Mouse (Mus musculus): ENCODE measurements around the gene Enpp3.
"Not testable (repeated sequence)": the region's sequence is repeated elsewhere in the genome, so short reads cannot be mapped to it uniquely, and the experiment has no call there.

Gene Enpp3

DNA sequence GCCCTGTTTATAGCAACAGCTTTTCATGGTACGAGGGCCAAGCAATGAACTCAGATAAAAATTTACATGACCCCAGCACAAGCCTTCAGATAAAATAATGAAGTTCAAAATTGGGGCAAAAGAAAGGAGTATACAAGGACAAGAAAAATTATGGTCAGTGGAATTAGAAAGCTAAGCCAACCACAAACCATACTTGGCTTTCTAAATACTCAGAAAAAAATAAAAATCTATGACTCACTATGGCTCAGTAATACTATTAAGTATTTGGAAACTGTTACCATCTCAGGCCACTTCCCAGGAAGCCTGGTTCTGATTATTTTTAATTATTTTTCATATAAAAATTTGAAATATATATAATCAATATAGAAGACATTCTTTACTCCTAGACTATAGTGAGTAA lies 19.8 kb downstream of the Enpp3 start:
- no peak for DNase-seq (ENCODE audit: low spot score in 2 of 2)

DNA sequence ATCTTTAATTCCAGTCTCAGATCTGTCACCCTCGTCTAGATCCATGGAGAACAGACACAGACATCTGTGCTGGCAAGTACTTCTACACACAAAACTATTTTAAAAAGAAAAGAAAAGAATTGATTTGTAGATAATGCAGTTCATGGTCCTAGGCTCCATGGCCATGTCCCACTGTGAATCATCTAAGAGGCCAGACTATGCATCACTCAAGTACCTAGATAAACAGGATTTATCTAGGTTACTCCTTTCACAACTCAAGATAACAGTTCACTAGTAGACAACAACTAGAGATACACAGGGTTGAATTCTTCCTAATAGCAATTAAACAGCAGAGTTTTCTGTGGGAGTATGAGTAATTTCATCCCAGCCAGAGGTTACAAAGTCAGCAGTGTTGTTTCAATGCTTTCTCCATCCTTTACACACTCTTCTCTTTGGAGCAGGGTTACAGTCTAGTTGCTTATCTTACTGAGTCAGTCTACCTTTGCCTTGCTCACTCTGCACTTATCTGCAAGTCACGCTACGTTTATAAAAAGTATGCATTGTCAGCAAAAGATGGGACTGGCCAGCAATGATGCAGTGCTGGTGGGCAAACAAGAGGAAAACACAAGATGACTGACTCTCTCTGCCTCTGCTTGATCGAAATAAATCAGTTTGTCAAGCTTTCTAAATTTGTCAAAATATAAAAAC lies 20.5 kb downstream of the Enpp3 start:
- DNase-seq (ENCODE audit: low spot score in 2 of 2): no peak

DNA sequence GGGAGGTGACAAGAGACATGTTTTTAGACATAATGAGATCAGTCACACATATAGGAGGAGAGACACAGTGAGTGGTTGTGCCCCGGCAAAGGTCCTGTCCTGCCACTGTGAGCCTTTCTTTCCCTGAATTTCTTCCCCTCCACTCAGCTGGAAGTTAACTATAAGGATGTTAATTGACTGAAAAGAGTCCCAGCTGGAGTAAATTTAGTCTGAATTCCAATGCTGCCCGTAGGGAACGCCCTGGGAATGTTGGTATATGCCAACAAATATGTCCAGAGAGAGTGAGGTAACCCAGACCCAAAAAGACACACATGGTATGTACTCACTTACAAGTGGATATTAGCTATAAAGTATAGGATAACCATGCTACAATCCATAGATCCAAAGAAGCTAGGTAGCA lies 23.1 kb downstream of the Enpp3 start:
- DNase-seq (ENCODE audit: low spot score in 2 of 2): no peak

DNA sequence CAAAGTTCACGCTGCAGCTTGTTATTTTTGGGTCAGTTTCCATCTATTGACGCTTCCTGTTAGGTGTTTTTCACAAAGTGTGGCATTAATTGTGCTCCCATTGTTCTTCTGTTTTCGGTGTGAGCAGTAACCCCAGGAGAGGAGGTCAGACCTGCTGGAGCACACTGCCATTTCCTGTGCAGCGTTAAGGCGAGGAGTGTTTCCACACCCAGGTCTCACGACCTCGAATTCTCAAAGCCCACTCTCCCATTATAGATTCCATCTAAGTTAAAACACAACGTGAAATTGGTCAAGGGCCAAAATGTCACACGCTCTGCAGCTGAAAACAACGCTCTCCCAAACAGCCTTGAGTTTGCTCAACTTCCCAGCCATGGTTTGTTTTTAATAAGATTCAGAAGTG lies 32.0 kb downstream of the Enpp3 start:
- DNase-seq (ENCODE audit: low spot score in 2 of 2): no peak

DNA sequence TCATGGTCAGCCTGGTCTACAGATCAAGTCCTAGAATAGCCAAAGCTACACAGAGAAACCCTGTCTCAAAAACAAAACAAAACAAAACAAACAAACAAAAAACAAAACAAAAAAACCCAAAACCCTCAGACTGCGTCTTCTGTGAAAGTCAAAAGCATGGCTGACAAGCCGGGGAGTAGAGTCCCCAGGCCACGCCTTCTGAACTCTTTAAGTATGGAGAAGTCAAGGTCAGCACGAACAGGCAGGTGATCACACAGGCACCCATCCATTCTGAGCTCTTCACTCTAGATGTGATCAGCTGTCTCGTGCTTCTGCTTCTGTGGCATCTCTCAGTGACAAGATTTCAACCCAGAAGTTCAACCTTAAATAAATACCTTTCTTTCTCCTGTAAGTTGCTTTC lies 35.9 kb downstream of the Enpp3 start:
- no peak for DNase-seq (ENCODE audit: low spot score in 2 of 2)

DNA sequence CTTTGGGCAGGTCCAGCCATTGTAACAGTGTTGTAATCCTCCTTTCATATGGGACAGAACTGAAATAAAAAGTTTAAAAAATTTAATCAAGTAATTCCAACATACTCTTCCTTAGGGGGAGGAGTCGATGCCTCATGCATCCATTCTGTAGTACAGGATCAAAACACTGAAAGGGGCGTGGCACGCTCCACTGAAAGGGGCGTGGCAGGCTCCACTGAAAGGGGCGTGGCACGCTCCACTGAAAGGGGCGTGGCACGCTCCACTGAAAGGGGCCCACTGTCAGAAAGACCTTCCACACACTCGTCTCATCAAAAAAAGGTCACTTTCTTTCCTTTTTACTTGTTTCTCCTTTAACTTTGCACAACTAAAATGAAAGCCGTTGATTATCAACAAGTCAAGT lies 36.7 kb downstream of the Enpp3 start:
- DNase-seq (ENCODE audit: low spot score in 2 of 2): no peak

DNA sequence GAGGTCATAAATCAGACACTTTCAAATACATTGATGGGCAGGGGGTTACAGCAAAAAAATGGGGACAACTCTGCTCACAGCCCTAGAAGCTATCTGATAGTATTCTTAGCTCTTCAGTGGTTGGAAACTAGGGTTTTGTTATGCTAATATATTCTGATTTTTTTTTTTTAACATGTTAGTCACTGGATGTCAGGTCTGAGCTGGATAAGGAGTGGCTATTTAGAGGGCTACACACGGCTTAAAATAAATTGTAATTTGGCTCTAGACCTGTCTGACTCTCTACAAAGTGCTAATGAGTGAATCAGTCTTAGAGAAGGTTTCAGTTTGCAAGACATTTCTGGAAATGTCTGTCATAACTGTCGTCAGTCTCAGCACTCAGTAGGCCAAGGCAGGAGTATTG lies 37.5 kb downstream of the Enpp3 start:
- DNase-seq (ENCODE audit: low spot score in 2 of 2): no peak

DNA sequence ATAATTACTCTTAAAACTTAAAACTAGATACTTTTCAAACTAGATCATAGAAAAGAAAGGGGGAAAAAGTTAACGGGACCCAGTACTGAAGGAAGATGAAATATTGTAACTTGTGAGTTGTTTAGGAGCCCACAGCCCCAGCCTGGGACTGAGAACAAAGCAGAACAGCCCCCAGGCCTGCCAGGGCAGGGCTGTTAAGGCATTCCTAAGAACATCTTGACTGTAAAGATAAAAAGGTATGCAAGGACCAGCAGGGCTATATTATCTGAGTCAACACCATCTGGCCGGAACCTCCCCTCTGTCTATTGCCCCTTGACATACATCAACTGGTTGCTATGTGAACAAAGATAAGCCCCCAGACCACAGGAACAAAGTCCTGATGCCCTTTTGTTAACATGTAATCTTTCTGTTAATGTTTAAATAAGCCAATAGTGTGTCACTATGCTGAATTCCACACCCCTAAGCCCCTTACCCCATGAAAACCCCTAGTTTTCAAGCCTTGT lies 39.8 kb downstream of the Enpp3 start:
- not testable (repeated sequence) for DNase-seq (ENCODE audit: low spot score in 2 of 2)

DNA sequence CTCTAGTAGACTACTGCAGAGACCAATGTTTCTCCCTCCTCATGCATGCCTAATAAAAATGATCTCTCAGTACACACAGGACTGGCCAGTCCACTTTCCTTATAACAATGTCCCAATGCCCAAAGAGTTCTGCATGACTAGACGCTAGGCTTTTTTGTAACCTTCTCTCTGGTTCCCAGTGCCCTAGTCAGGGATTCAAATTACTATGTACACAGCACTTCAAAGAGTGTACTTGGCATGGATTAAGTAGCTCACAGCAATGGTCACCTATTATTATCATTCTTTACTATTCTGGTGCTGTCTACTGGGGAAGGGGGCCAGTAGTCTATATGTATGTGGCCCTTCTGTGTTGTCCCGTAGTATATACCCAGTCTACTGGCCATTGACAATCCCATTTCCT lies 40.8 kb downstream of the Enpp3 start:
- no peak for DNase-seq (ENCODE audit: low spot score in 2 of 2)

DNA sequence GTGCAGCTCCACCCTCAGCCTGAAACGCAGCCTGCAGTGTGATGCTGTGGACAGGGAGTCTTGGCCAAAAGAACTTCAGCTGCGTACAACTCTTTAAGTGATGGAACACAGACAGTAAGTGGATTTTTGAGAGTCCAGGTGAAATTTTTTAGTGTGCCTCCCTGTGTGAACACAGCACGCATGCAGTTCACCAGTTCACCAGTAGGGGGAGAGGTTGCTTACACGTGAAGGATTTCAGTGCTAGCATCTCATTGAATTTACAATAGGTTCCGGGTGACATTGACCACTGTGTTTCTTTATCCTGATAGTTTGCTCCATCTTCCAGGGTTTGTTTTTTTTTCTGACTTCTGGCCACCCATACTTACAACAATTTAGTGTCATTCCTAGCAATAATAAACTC lies 45.4 kb downstream of the Enpp3 start:
- DNase-seq (ENCODE audit: low spot score in 2 of 2): peak; percentile 38 to 40

DNA sequence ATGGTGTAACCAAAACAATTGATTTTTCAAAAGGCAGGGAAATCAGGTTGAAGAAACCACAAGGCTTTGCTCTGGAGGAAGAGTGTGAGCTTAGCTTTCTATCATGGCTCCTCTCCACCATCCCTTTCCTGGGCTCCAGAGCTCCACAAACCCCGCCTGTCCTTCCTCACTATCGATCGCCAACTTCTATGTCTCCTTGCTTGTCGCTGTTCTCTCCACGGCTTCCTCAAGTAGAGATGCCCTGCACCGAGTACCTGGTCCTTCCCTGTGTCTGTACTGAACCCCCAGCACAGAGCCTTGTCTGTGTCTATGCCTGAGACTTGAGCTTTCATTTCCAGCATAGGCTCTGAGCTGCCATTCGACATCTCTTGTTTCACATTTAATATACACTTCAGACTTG lies 49.9 kb downstream of the Enpp3 start:
- DNase-seq (ENCODE audit: low spot score in 2 of 2): no peak

DNA sequence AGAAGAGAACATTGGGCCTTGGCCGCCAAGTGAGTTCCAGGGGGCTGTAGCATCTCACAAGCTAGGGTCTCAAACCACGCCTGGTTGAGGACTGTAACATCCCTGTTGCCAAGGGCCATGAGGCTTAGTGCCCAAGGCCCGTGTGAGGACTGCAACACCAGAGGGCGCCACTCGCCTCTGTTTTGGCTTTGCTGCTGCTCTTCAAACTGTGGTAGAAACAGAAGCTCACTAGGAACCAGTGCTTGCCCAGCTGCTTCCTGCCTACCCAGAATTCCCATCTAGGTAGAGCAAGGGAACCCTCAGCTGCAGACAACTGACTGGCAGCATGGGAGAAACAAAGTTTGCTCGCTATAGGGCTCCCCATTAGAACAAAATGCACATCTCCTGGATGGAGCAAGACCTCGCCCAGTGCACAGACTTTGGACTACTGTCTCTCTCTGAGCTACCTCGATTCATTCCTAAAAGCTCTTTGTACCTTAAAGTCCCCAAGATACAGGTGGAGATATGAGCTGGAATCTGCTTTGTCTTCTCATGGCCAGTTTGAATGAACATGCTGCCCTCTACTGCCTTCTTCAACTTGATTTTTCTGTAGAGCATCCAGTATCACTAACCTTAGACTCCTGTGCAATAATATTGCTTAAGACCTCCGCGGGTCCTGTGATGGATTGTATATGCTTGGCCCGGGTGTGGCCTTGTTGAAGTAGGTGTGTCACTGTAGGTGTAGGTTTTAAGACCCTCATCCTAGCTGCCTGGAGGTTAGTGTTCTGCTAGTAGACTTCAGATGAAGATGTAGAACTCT lies 52.7 kb downstream of the Enpp3 start:
- peak; percentile 27 to 29 for DNase-seq (ENCODE audit: low spot score in 2 of 2)

DNA sequence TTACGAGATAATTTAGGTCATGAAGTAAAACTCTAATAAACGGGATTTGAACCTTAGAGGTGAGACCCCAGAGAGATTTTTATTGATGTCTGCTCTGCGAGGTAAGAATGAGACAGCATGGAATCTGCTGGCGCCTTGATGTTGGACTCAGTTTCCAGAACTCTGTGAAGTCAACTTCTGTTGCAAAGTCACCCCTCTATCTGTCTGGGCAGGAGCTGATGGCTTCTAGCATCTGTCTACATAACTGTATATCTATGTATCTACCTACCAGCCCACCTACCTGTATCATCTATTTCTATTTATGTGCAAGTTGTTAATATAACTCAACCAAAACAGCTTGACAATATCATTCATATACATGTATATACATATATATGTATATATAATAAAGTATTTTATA lies 57.3 kb downstream of the Enpp3 start:
- no peak for DNase-seq (ENCODE audit: low spot score in 2 of 2)

DNA sequence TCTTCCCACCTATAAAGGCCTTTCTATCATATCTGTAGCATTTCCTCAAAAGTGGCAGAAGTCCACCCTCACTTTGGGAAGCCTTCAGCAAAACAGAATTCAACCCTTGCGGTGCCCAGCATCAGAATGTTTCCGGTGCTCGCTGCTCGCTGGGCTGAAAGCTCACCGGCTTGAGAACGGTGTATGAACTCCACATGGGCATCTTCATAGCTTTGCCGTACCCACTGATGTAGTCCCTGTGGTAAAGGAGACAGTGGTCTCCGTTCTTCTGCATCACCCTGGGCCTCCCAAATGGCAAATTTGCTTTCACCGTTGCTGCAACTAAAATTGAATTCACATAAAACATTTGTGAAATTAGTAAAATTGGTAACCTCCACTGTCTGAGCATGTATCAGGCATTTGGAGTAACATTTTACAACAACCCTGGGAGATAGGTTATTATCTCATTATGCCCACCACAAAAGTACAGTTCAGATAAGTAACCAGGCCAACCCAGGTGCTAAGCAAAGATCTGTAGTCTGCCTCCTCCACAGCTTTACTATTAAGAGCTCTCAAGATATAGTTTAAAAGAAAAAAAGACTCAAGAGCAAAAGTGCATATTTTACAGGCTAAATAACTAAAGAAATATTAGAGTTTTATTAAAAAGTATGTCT lies 57.9 kb downstream of the Enpp3 start:
- no peak for DNase-seq (ENCODE audit: low spot score in 2 of 2)

DNA sequence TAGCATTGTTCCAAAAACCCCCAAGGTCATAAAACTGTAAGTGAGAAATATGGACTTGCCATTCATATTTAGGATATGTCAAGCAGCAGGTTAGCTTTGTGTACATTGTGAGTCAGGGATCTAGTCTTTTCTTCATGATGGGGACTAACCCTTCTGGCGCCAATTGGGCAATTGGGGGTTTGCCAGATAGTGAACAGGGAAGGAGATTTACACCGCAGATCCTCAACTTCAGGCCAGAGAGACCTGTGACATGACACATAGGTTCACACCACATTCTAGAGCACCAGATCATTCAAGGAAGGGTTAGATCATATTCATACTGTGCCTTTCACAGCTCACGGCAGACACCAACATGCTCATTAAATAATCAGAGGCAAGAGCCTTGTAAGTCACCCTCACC lies 58.7 kb downstream of the Enpp3 start:
- no peak for DNase-seq (ENCODE audit: low spot score in 2 of 2)

DNA sequence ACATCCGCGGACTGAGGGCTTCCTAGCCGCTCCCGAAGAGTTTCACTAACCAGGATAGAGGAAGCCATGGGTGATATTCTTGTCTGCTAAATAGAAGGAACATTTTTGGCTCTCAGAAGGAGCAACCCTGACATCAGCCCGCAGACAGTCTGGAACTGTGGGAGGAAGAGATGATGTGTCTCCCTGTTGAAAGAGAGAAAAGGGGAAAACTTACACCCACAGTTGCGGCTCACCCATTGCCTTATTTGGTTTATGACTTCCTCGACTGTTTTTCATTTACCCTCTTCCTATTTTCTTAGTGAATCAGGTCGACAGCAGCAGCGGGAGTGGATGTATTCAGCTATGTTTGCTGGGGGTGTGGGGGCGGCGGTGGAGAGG lies 64.0 kb downstream of the Enpp3 start:
- DNase-seq (ENCODE audit: low spot score in 2 of 2): peak in 1 of 2 experiments; percentile 12

DNA sequence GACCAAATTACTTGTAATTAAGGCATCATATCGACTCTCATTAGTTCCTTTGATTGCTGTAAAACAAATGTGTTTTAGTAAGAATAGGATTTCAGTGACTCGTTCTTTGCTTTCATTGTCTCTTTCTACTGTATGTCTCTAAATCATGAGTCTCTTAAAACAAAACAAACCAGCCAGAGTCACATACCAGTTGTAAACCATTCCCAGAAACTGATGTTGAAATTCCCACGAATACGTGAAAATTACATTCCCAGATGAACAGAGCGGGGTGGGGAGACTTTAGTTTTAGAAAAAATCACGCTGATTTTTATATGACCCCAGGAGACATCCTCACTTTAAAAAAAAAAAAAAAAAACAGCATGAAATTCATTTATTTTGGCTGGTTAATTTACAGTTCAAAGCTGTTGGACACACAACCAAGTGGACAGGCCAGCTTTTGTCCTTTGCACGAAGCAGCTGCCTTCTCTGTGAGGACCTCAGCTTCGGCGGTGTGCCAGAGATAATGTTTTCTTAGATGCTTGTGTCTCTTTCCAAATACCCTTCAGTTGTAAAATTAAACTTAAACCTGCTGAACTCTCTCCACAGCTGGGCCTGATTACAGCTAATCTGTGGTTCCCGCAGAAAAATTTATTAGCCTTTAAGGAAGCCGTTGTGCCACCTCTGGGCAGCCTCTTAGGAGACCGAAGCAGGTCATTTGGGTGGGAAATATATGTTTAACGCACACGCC lies 64.5 kb downstream of the Enpp3 start:
- no peak for DNase-seq (ENCODE audit: low spot score in 2 of 2)

DNA sequence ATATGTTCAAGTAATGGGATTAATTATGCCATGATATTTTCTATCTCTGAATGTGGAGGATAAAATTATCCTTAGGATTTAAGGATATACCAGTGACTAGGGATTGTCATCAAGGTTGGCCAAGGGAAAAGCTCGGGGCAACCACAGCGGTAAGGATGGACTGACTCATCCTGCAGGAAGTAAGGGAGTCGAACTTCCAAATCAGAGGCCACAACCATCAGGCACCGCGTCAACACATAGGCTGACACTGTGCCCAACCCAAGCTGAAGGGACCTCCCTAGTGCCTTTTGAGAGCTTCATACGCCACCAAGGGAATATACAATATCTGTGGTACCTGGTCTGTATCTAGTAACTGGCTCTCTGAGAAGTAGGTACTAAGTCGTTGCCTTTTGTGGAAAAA lies 73.1 kb downstream of the Enpp3 start:
- no peak for DNase-seq (ENCODE audit: low spot score in 2 of 2)

DNA sequence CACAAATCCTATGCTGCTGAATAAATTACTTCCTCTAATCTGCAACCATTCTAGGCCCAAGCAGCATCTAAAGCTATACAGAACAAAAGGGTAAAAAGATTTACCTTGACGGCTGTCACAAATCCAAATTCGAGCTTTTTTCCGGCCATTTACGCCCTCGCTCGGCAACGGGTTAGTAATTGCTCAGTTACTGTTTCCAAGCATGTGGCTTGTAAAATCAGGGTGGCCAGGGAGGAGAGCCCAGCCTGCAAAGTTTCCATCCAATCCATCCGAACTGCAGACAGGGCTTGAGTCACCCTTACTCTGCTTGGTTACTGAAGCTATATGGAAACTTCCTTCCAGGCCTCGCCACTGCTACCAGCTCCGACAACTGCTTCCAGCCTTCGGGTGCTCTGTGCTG lies 74.9 kb downstream of the Enpp3 start:
- no peak for DNase-seq (ENCODE audit: low spot score in 2 of 2)

DNA sequence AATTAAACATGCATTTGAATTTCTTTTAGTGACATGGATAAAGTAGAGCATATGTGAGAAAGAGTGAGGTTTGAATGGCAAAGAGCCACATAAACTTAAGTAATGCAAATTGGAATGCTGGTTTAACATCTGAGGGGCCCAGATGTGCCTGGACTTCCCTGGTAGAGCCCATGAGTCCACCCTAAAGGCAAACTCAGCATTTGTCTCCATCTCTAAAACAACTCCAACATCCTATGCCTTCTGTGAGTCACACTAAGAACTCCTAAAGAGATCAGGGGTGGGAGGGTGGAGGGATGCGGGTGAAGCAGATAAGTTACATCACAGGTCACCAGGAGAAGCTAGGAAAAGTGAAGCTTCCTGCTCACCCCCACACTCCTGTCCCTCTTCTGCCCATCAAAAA lies 76.6 kb downstream of the Enpp3 start:
- no peak for DNase-seq (ENCODE audit: low spot score in 2 of 2)

DNA sequence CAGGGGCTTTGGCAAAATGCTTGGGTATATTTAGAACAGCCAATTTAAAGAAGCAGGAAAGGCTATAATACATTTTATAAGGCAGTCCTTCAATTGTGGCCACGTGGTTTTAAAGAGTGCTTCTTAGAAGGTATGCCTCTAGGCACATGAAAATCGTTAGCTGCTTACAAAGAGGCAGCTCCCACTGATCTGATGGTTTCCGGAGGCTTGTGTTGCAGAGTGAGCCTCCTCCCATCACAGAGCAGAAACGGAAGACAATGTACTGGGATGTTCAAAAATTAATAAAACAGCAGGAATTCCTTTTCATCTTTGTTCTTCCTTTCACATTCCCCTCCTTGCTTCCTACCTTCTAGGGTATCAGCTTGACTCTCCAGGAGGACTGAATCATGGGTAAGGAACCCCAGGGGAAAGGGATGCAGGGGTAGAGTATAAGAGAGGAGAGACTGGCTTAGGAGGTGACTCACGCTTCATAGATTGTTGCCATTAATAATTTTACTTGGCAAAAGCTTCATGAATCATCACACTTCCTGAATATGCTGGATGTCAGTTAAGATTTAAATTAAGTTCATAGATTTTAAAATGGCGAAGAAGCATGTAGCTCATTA lies 77.4 kb downstream of the Enpp3 start:
- DNase-seq (ENCODE audit: low spot score in 2 of 2): no peak

DNA sequence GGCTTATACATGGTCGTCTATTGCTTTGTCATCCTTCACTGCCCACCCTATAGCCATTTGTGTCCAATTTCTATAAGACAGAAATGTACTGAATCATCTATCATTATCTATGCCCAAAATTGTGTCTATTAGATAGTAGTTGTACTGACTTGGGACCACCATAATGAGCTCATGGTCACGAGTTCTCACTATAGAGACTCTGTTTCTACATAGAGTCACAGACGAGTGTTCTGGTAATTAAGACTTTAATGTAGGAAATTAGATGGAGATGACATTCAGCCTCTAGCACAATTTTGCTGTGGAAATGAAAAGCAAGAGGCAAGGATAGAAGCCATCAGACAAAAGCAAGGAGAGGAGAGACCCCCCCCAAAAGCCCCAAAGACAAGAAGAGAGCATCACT lies 78.0 kb downstream of the Enpp3 start:
- DNase-seq (ENCODE audit: low spot score in 2 of 2): no peak
